Mouse (Mus musculus) adrenal gland, adult 10 weeks (tissue): ENCODE measurements around the gene Rbm43. TPM values are rescaled to one million over a fixed set of nuclear protein-coding genes. Genes with fewer than 3 reads are reported as not detected.

ENCODE experiments used
- polyA plus RNA-seq: library from polyadenylated mRNA; stranded (reverse); fragments of 350-450 nt; fragmentation: Illumina TruSeq; extraction: RNeasy Lipid Tissue Mini Kit (QIAGEN cat#74804); gene quantifications from one replicate; pipeline ENCODE4 v1.2.3, GENCODE M21; 2014; ENCODE audit warnings: low read depth, low replicate concordance

Rbm43 gene
- polyA plus RNA-seq, result 45.5 TPM

GRCm38 (mm10) chr2:51934574-51935334 lies at the start of gene Rbm43:
Gene Rbm43, minus strand, starts transcription at chr2:51935163.

DNA sequence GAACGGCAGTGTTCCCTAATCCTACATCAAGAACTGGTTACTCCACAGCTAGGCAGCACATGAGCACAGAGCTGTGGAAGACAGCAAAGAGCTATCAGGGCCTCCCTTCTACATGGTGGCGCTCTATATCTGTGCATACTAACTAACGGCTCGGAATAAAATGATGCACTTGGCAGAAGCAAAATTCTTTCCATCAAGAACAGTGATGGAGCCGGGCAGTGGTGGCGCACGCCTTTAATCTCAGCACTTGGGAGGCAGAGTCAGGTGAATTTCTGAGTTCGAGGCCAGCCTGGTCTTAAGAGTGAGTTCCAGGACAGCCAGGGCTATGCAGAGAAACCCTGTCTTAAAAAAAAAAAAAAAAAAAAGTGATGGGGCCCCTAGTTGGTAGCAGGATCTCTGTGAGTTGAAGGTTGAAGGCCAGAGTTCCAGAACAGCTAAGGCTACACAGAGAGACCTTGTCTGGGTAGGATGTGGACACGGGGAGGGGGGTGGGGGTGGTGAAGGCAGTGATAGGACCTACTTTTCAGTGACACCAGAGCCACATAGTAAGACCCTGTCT lies 38.5 kb upstream of the Rbm43 start, which contains the start of gene Nmi:
Gene Nmi, minus strand, starts transcription at position 85 of the 559 bp plus-strand sequence.

Other genes with a start within 250 kb of the Rbm43 start
- gene Nmi, start 38.3 kb upstream of the Rbm43 start, polyA plus RNA-seq, result 26.0 TPM
- 0.93 TPM for gene Tnfaip6, start 102.8 kb upstream of the Rbm43 start, polyA plus RNA-seq
- gene Rif1, start 137.7 kb upstream of the Rbm43 start, polyA plus RNA-seq, result 74.1 TPM